Mouse (Mus musculus): ENCODE measurements around the gene Mia3. TPM values are rescaled to one million over a fixed set of nuclear protein-coding genes. Genes with fewer than 3 reads are reported as not detected.
A peak's percentile ranks its signal among the peaks of the same experiment; 100 is the strongest.

Gene Mia3
- polyA plus RNA-seq, 1 experiment from 2014 or later, result 116 TPM

DNA sequence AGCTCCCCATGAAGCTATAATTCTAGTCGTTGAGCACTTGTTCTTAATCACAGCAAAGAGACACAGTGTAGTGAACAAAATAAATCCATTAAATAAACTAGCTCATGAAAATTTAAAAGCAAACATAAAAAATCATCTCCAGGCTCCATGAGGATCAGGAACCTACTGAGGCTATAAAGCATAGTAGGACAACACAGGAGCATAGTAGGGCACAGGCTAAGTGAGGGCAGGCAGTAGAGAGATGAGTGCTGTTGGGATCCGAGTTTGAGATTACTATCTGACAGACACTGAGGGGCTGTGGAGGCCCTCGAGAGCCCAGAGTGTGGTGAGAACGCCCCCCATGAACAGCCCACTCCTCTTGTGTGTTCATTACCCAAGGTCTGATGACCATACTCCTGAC, 7.7 kb upstream of the Mia3 start:
- no peak overlapping the region for H3K9ac ChIP-seq (replicated peaks)
- no peak overlapping the region for H3K4me2 ChIP-seq
- H3K27me3 ChIP-seq, result no peaks in the 10 kb centered on the region; the same call in 1 of the 2 replicates
- 73% methylated on average over 4 of the region's 4 CpGs for WGBS
- no peak overlapping the region for H3K4me3 ChIP-seq (replicated peaks)
- no peaks in the 10 kb centered on the region; the same call in 1 of the 2 replicates for H3K9me3 ChIP-seq
- no peaks in the 10 kb centered on the region for H3K4me1 ChIP-seq (replicated peaks)
- no peak for ATAC-seq (ENCODE audit: insufficient number of reproducible peaks, insufficient read depth, low FRiP score, low TSS enrichment, low read depth)
- H3K27ac ChIP-seq, result no peak overlapping the region
- H3K36me3 ChIP-seq, result no peaks in the 10 kb centered on the region

DNA sequence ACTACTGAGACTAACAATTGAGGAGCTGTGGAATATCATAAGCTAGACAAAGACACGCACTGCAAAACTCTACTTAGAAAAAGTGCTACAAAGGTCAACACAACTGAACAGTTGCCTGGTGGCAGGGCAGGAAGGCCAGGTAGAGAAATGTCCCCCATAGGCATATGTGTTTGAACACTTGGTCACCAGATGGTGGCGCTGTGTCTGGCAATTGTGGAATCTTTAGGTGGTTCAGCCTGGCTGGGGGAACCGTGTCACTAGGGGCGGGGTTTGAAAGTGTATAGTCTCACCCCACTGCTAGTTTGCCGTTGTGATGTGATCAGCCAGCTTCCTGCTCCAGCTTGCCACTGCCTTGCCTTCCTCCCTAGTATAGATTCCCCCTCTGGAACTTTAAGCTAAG, 5.4 kb upstream of the Mia3 start:
- no peak overlapping the region for H3K9ac ChIP-seq (replicated peaks)
- no peak overlapping the region for H3K4me3 ChIP-seq (replicated peaks)
- H3K4me1 ChIP-seq (replicated peaks), result 0 out of 2 replicates have a peak, but pooled peaks cover 6% of the 10 kb centered on the region
- no peaks in the 10 kb centered on the region; the same call in 1 of the 2 replicates for H3K9me3 ChIP-seq
- H3K27ac ChIP-seq, result no peak overlapping the region
- no peaks in the 10 kb centered on the region; the same call in 1 of the 2 replicates for H3K27me3 ChIP-seq
- WGBS, result 71% methylated on average over 5 of the region's 5 CpGs
- no peak for ATAC-seq (ENCODE audit: insufficient number of reproducible peaks, insufficient read depth, low FRiP score, low TSS enrichment, low read depth)
- H3K36me3 ChIP-seq, result no peaks in the 10 kb centered on the region
- no peak overlapping the region for H3K4me2 ChIP-seq

DNA sequence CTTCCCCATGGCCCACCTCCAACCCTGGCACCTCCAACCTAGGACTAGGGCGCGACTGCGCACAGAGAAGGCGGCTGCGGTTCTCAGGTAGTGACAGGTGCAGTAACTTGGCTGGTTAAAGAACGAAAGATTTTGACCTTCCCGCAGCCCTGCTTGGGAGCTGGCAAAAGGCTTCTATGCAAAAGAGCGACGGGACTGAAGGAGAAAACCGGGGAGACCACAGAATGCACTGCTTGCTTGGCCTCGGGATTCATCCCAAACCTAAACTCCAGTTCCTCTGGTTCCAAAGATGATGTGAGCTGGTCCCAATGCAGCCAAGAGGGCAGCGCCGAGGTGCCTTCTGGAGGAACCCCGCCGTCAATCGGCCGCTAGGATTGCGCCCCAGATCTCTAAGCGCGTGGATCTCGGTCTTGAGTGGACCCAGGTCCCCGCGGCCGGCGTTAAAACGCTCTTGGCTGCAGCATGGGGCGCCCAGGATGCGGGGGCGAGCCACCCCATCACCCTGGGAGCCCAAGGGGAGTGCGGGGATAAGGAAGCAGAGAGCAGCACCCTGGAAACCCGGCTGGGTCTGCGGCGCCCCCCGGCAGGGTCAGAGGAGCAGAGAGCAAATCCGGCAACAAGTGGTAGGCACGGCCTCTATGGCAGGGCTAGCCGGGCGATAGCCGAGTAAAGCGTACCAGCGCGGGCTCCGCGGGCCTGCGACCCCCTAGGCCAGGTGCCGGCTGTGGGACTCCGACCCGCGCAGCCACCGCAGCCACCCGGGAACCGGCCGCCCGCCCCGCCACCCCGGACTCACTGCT, 552 bp downstream of the Mia3 start:
- Histone ChIP-seq H3K27ac (peak overlapping the region; percentile 82), H3K4me3 (replicated peaks) (peak overlapping the region; percentile 94), H3K27me3 (no peaks in the 10 kb centered on the region; the same call in 1 of the 2 replicates), H3K4me1 (replicated peaks) (peaks cover 18% of the 10 kb centered on the region), H3K36me3 (peaks cover 20% of the 10 kb centered on the region), H3K9me3 (no peaks in the 10 kb centered on the region), H3K9ac (replicated peaks) (peak overlapping the region; percentile 90), H3K4me2 (peak overlapping the region; percentile 78)
- WGBS, result 1% methylated on average over 56 of the region's 56 CpGs
- ATAC-seq (ENCODE audit: insufficient number of reproducible peaks, insufficient read depth, low FRiP score, low TSS enrichment, low read depth), result peak; percentile 80

DNA sequence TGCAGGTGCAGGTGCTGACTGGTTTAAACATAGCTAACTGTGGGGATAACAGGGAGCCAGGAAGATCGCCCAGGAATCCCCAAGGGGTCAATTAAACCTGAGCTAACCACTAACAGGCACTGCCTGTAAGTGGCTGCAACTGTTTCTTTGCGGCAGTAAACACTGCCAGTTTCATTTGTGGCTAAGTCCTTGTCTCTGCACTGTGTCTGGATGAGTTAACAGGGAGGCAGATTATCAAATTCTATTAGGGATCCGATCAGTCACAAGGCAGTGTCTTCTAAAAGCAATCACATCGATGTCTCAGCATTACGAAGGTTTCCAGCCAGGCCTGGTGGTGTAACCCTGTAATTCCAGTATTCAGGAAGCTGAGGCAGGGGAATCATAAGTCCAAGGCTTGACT, 3.0 kb downstream of the Mia3 start:
- ATAC-seq (ENCODE audit: insufficient number of reproducible peaks, insufficient read depth, low FRiP score, low TSS enrichment, low read depth), result no peak
- no peaks in the 10 kb centered on the region for H3K27me3 ChIP-seq
- peaks cover 18% of the 10 kb centered on the region for H3K4me1 ChIP-seq (replicated peaks)
- 82% methylated on average over 5 of the region's 5 CpGs for WGBS
- H3K9me3 ChIP-seq, result no peaks in the 10 kb centered on the region
- H3K27ac ChIP-seq, result no peak overlapping the region
- no peak overlapping the region for H3K4me2 ChIP-seq
- no peak overlapping the region for H3K9ac ChIP-seq (replicated peaks)
- H3K36me3 ChIP-seq, result peaks cover 40% of the 10 kb centered on the region
- H3K4me3 ChIP-seq (replicated peaks), result no peak overlapping the region

DNA sequence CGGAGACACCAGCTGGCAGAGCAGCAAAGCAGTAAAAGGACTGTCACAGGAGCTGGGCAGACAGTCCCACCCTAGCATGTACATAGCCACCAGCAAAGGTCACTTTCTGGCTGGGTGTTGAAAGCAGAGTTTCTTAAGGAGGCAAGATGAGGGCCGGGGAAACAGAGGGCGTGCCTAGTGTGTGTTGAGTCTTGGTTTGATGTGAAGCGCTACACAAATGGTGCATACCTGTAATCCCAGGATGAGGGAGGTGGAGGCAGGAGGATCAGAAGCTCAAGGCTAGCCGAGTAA, 5.8 kb downstream of the Mia3 start:
- Histone ChIP-seq H3K4me3 (replicated peaks) (no peak overlapping the region), H3K27ac (no peak overlapping the region), H3K27me3 (no peaks in the 10 kb centered on the region), H3K4me2 (no peak overlapping the region), H3K4me1 (replicated peaks) (peaks cover 11% of the 10 kb centered on the region), H3K9me3 (no peaks in the 10 kb centered on the region), H3K36me3 (peaks cover 63% of the 10 kb centered on the region), H3K9ac (replicated peaks) (no peak overlapping the region)
- WGBS, result 84% methylated on average over 5 of the region's 5 CpGs
- no peak for ATAC-seq (ENCODE audit: insufficient number of reproducible peaks, insufficient read depth, low FRiP score, low TSS enrichment, low read depth)

DNA sequence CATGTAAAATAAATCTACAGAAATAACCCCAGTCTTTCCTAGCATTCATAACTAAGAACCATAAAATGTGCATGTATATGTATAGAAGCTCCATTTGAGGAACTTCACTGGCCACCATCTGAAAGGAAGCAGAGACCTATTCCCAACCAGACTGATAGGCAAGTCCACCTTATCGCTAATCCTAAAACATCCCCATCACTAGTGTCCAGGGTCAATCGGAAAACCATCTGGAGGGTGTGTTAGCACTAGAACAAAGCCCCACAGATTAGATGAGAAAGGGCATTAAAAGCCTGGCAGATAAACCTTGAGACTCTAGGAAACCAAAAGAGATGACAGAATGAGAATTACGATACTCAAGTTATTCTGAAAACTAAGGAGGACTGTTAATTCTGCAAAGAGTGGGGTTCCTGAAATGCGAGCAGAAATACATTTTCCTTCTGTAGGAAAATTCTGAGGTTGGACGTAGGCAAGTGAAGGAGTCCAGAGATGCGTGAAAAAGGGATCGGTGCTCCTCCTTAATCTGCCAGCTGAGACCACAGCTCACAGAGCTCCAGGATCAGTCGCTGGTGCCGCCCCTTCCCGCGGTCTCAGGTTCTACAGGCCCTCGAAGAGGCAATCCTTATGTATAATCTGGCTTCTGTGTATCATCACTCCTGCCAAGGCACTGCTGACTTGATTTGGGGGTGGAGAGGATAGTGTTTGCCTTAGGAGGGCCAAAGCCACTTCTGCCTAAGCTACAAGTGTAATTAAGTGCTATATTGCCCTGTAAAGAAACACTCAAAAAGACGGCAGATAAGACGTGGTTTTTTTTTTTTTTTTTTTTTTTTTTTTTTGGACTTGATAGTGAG, 6.4 kb downstream of the Mia3 start:
- H3K4me2 ChIP-seq, result no peak overlapping the region
- H3K27ac ChIP-seq, result no peak overlapping the region
- peaks cover 5% of the 10 kb centered on the region for H3K4me1 ChIP-seq (replicated peaks)
- no peak overlapping the region for H3K4me3 ChIP-seq (replicated peaks)
- peaks cover 69% of the 10 kb centered on the region for H3K36me3 ChIP-seq
- no peak for ATAC-seq (ENCODE audit: insufficient number of reproducible peaks, insufficient read depth, low FRiP score, low TSS enrichment, low read depth)
- no peaks in the 10 kb centered on the region for H3K9me3 ChIP-seq
- WGBS, result 79% methylated on average over 14 of the region's 14 CpGs
- no peak overlapping the region for H3K9ac ChIP-seq (replicated peaks)
- no peaks in the 10 kb centered on the region for H3K27me3 ChIP-seq

DNA sequence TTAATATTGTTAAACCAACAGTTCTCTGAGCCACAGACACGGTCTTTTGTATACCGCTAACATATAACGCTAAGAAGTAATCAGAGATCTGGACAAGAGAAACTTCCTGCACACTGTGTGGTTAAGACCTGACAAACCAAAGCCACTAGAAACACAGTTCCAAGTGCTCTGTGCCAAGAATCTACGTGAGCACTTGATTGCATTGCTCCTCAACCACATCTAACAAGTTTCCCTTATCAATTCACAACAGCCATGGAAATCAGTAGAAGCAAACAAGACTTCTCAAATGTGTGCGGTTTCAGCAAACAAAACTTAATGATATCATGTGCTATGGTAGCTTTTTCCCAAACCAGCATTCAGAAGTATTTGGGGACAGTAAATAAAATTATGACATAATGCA, 7.1 kb downstream of the Mia3 start:
- Histone ChIP-seq H3K9me3 (no peaks in the 10 kb centered on the region), H3K4me3 (replicated peaks) (no peak overlapping the region), H3K36me3 (peaks cover 75% of the 10 kb centered on the region), H3K4me2 (no peak overlapping the region), H3K9ac (replicated peaks) (no peak overlapping the region), H3K4me1 (replicated peaks) (no peaks in the 10 kb centered on the region), H3K27me3 (no peaks in the 10 kb centered on the region), H3K27ac (no peak overlapping the region)
- ATAC-seq (ENCODE audit: insufficient number of reproducible peaks, insufficient read depth, low FRiP score, low TSS enrichment, low read depth), result no peak
- WGBS, result 92% methylated on average over 5 of the region's 5 CpGs

DNA sequence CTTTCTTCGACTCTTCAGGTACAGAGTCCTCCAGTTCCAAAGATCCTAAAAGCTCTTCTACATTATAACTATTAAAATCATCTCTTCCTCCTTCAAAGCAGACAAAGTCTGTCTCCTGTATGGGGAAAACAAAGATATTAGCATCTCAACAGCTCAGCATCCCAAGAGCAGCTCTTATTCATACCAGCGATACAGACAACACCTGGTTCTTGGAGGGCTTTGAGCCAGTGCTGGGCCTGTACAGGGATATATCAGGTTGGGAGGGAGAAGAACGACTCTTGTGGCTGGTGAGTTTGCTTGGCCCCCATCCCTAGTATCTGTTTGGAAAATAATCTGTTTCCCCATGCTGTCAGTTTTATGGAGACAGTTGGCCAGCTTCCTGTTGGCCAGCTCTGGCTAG, 10.5 kb downstream of the Mia3 start:
- H3K27ac ChIP-seq, result no peak overlapping the region
- H3K4me1 ChIP-seq (replicated peaks), result no peaks in the 10 kb centered on the region
- H3K9ac ChIP-seq (replicated peaks), result no peak overlapping the region
- no peak overlapping the region for H3K4me3 ChIP-seq (replicated peaks)
- WGBS, result 90% methylated on average over 3 of the region's 3 CpGs
- H3K4me2 ChIP-seq, result no peak overlapping the region
- no peaks in the 10 kb centered on the region for H3K27me3 ChIP-seq
- no peaks in the 10 kb centered on the region for H3K9me3 ChIP-seq
- ATAC-seq (ENCODE audit: insufficient number of reproducible peaks, insufficient read depth, low FRiP score, low TSS enrichment, low read depth), result no peak
- H3K36me3 ChIP-seq, result peaks cover 84% of the 10 kb centered on the region

DNA sequence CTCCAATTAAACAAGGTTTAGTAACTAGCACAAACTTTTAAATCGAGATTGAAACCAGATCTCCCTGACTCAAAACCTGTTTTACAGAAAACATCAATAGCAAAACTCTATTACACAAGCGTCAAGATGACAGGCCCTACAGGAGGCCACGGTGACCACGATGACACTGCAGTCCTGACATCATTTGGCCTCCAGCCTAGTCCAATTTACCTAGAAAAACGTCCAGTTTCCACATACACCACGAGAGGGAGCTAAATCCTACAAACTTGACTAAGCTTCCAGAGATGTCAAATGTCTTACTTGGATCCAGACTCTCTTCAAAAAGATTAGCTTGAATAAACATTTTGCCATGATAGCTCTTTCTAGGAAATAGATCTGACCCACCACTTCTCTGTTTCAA, 19.5 kb downstream of the Mia3 start:
- Histone ChIP-seq H3K4me1 (replicated peaks) (peaks cover 9% of the 10 kb centered on the region; the same call in 1 of the 2 replicates), H3K27ac (no peak overlapping the region), H3K9ac (replicated peaks) (no peak overlapping the region), H3K4me3 (replicated peaks) (no peak overlapping the region), H3K9me3 (no peaks in the 10 kb centered on the region), H3K36me3 (peaks cover 75% of the 10 kb centered on the region), H3K27me3 (no peaks in the 10 kb centered on the region), H3K4me2 (no peak overlapping the region)
- ATAC-seq (ENCODE audit: insufficient number of reproducible peaks, insufficient read depth, low FRiP score, low TSS enrichment, low read depth), result no peak
- 35% methylated on average over 6 of the region's 6 CpGs for WGBS

DNA sequence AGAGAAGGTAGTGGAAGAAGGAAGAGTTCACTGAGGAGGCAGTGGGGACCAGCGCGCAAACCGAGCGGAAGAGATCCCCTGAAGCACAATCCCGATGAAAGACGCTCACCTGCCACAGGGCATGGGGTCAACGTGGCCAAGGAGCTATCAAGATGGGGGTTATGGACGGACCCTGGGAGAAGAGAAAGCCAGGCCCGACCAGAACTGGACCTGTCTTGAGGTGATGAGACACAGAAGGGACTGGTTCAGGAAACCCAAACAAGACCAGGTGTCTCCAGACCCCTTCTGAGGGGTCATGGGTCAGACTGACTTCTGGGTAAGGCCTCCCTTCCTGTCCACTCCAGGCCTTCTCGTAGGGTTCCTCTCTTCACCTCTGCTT, 23.5 kb downstream of the Mia3 start:
- H3K4me2 ChIP-seq, result peak overlapping the region; percentile 89
- H3K27ac ChIP-seq, result peak overlapping the region; percentile 64; the same call in 1 of the 2 replicates
- WGBS, result 6% methylated on average over 10 of the region's 10 CpGs
- H3K36me3 ChIP-seq, result peaks cover 57% of the 10 kb centered on the region
- H3K27me3 ChIP-seq, result no peaks in the 10 kb centered on the region
- ATAC-seq (ENCODE audit: insufficient number of reproducible peaks, insufficient read depth, low FRiP score, low TSS enrichment, low read depth), result peak; percentile 22; the same call in 1 of the 2 replicates
- no peaks in the 10 kb centered on the region for H3K9me3 ChIP-seq
- peak overlapping the region; percentile 92 for H3K4me3 ChIP-seq (replicated peaks)
- peaks cover 11% of the 10 kb centered on the region; the same call in 1 of the 2 replicates for H3K4me1 ChIP-seq (replicated peaks)
- H3K9ac ChIP-seq (replicated peaks), result peak overlapping the region; percentile 88
